Mouse (Mus musculus) duodenum, adult 2 months (tissue): ENCODE results near the gene 1700028P14Rik. TPM values are rescaled to one million over a fixed set of nuclear protein-coding genes. Genes with fewer than 3 reads are reported as not detected.

Experiments used
- polyA plus RNA-seq: library from polyadenylated mRNA; depleted of rRNA; stranded (reverse); fragments of >200 nt; gene quantifications from 2 replicates; pipeline ENCODE4 v1.2.3, GENCODE M21; 2012; ENCODE audit warnings: low replicate concordance; rRNA removed

Gene 1700028P14Rik
- not detected in 2 replicates for polyA plus RNA-seq

GRCm38 (mm10) chr19:23652644-23653043 lies at the start of gene 1700028P14Rik:
Gene 1700028P14Rik, minus strand, starts transcription at chr19:23652812.

DNA sequence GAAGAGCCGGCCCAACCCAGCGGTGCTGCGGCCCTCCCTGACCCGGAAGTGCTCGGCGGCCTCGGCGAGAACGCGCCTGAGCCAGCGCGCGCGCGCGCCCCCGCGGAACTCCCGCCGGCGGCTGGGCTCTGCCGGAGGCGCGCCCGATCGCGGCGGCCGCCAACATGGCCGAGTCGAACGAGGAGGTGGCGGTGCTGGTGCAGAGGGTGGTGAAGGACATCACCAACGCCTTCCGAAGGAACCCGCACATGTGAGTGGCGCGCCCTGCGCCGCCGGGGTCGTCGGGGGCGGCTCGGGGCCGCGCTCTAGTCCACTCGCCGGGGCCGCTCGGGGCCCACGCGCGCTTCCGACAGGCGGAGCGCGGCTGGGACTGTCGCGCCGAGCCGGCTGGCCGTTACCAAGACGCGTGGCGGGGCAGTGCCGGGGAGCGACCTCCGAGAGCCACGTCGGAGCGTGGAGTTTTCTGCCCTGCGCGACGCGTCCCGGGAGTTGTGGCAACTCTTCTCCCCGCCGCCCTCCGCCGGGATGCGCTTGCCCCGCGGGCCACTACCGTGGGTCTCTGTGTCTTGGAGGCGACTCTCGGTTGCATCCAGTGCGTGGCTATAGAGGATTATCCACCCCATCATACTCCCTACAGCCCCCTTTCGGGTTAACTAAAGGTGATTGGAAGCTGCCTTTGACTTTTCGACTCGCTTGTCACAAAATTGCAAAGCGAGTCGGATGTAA lies 34.8 kb upstream of the 1700028P14Rik start, which contains the start of gene Ptar1:
Gene Ptar1 (plus strand): TSS at position 134 of the 726 bp plus-strand sequence.

Other genes with a start within 250 kb of the 1700028P14Rik start
- gene Mamdc2, start 204.4 kb downstream of the 1700028P14Rik start, polyA plus RNA-seq = 1.8 and 3.6 TPM in 2 replicates
- gene Ptar1, start 34.6 kb upstream of the 1700028P14Rik start, polyA plus RNA-seq = 0.19 and 1.2 TPM in 2 replicates
- gene Apba1, start 106.1 kb upstream of the 1700028P14Rik start, polyA plus RNA-seq = 0.70 and 1.3 TPM in 2 replicates